Comparison of ENCODE assay signal across 19 mouse cellular contexts in genomic region chr1:74012706-74013105, GRCm38 (mm10).
DNase-seq lines count a peak whose midpoint lies in the region; ATAC-seq and TF ChIP-seq lines count a peak whose summit lies in the region.
"Had no signal": no experiment of that assay in that cellular context is flagged by ENCODE, and none has a peak within 500 bp of the region (broad histone marks: within the 10 kb centered on the region; RNA-seq: fewer than 3 reads in every experiment).

No protein-coding gene starts in this region.

- no peak for TF ChIP-seq POLR2A in liver, adult 2 months (IDR thresholded peaks at IDR 0.05; ENCODE audit: extremely low read depth, insufficient read depth, low read length)

- peaks cover 59 to 79% of the 10 kb centered on the region in 2 experiments for H3K4me1 ChIP-seq in heart, embryonic 14.5 days (ENCODE audit: control insufficient read depth in 2 of 2, insufficient read depth in 2 of 2, low read length in 2 of 2)
- H3K4me1 ChIP-seq in liver, adult 2 months (ENCODE audit: control insufficient read depth, insufficient read depth, low read length) = peaks cover 71% of the 10 kb centered on the region
- peaks cover 77% of the 10 kb centered on the region for H3K4me1 ChIP-seq in brown adipose tissue, adult 24 weeks (ENCODE audit: control insufficient read depth, insufficient read depth, insufficient read length, low read length)
- H3K4me1 ChIP-seq: midbrain, embryonic 12.5 days had no signal

- H3K4me2 ChIP-seq in heart, embryonic 14.5 days (ENCODE audit: low read length) = no peak overlapping the region
- H3K4me2 ChIP-seq: hindbrain, embryonic 13.5 days; midbrain, embryonic 12.5 days had no signal

- DNase-seq in adrenal gland, adult (ENCODE audit: inconsistent age in 2 of 2, low spot score in 1 of 2) = peak; percentile 64 to 79
- no peak for DNase-seq in adrenal gland, adult 8-10 months
- no peak for DNase-seq in heart, adult 11 months
- no peak for DNase-seq in liver, adult 2 months (ENCODE audit: extremely low read depth, low read depth, low spot score)
- no peak for DNase-seq in liver
- no peak for DNase-seq in cerebellum, adult 8-10 months
- DNase-seq: cerebellum, adult 9-11 months; retina, postnatal 1 day; thymus, postnatal 25 days had no signal

- no peak for ATAC-seq in heart, embryonic 14.5 days (ENCODE audit: insufficient number of reproducible peaks, insufficient read depth, low FRiP score, low read depth)
- ATAC-seq: activated CD4-positive, CD25-positive, alpha-beta regulatory T cell, adult 4 months; forebrain, embryonic 16.5 days; intestine, embryonic 16.5 days had no signal

- H3K27me3 ChIP-seq in heart, embryonic 14.5 days (ENCODE audit: control insufficient read depth, insufficient read depth, low read length) = no peaks in the 10 kb centered on the region
- H3K27me3 ChIP-seq in liver, adult 2 months (ENCODE audit: control insufficient read depth, insufficient read depth, low read length) = no peaks in the 10 kb centered on the region
- H3K27me3 ChIP-seq: hindbrain, embryonic 13.5 days; midbrain, embryonic 12.5 days had no signal

- WGBS in heart, embryonic 14.5 days = 80% methylated on average over 10 of the region's 10 CpGs
- WGBS in liver, adult 2 months = 14% methylated on average over 10 of the region's 10 CpGs

- peaks cover 5% of the 10 kb centered on the region for H3K9me3 ChIP-seq in heart, embryonic 14.5 days (ENCODE audit: control insufficient read depth, low read length)

- peaks cover 37% of the 10 kb centered on the region for H3K36me3 ChIP-seq in heart, embryonic 14.5 days (ENCODE audit: control insufficient read depth, insufficient read depth, low read length)
- H3K36me3 ChIP-seq in liver, adult 2 months (ENCODE audit: control insufficient read depth, insufficient read depth, low read length) = no peaks in the 10 kb centered on the region
- H3K36me3 ChIP-seq: hindbrain, embryonic 13.5 days; midbrain, embryonic 12.5 days had no signal

- 0 out of 4 replicates have a peak overlapping the region, but pooled peaks of 1 of the 2 experiments have one; percentile 26 for H3K27ac ChIP-seq in heart, embryonic 14.5 days (replicated peaks in 1 of 2; ENCODE audit: control insufficient read depth in 1 of 2, insufficient read depth in 1 of 2, low read depth in 2 of 2, low read length in 2 of 2)
- H3K27ac ChIP-seq in liver, adult 2 months (replicated peaks; ENCODE audit: insufficient read depth, low read depth, low read length) = peak overlapping the region; percentile 77
- peak overlapping the region; percentile 46 for H3K27ac ChIP-seq in brown adipose tissue, adult 24 weeks (replicated peaks; ENCODE audit: low read depth, low read length)
- H3K27ac ChIP-seq: hindbrain, embryonic 13.5 days; layer of hippocampus, adult 2 months; macrophage; midbrain, embryonic 12.5 days had no signal

- no peak for TF ChIP-seq CTCF in liver, adult 2 months (IDR thresholded peaks at IDR 0.05; ENCODE audit: low read depth, low read length)

- H3K9ac ChIP-seq in heart, embryonic 14.5 days (ENCODE audit: low read length) = 0 out of 2 replicates have a peak overlapping the region, but pooled peaks have one; percentile 17
- peak overlapping the region; percentile 42 for H3K9ac ChIP-seq in liver, adult 2 months (ENCODE audit: low read depth, low read length)
- H3K9ac ChIP-seq: hindbrain, embryonic 13.5 days; midbrain, embryonic 12.5 days had no signal

- H3K4me3 ChIP-seq in heart, embryonic 14.5 days (ENCODE audit: control insufficient read depth in 1 of 2, insufficient read depth in 1 of 2, low read depth in 1 of 2, low read length in 2 of 2) = no peak overlapping the region
- 0 out of 2 replicates have a peak overlapping the region, but pooled peaks have one; percentile 1 for H3K4me3 ChIP-seq in liver, adult 2 months (ENCODE audit: insufficient read depth, low read depth, low read length)
- no peak overlapping the region for H3K4me3 ChIP-seq in brown adipose tissue, adult 24 weeks (ENCODE audit: insufficient read depth, low read depth, low read length)
- H3K4me3 ChIP-seq: erythroblast, embryonic 14.5 days; hindbrain, embryonic 13.5 days; layer of hippocampus, adult 2 months; midbrain, embryonic 12.5 days had no signal

- H3K79me2 ChIP-seq in liver, adult 2 months (ENCODE audit: control insufficient read depth, insufficient read depth, low read length) = peaks cover 15% of the 10 kb centered on the region; the same call in 1 of the 2 replicates

Comparison
In these comparisons a context has a peak if more than half of its experiments do, and no peak if none do; other contexts are left out.
1. DNase-seq: peak in adrenal gland, adult (2 of 2); none in adrenal gland, adult 8-10 months (single experiment), heart, adult 11 months (single experiment), liver, adult 2 months (single experiment), liver (single experiment) and cerebellum, adult 8-10 months (single experiment).